Mouse (Mus musculus): ENCODE data around the gene Spats2. TPM values are rescaled to one million over a fixed set of nuclear protein-coding genes. Genes with fewer than 3 reads are reported as not detected.
"Not testable (repeated sequence)": the region's sequence is repeated elsewhere in the genome, so short reads cannot be mapped to it uniquely, and the experiment has no call there.

The Spats2 gene
- polyA plus RNA-seq, 1 experiment from 2014 or later = 60.5 TPM

DNA sequence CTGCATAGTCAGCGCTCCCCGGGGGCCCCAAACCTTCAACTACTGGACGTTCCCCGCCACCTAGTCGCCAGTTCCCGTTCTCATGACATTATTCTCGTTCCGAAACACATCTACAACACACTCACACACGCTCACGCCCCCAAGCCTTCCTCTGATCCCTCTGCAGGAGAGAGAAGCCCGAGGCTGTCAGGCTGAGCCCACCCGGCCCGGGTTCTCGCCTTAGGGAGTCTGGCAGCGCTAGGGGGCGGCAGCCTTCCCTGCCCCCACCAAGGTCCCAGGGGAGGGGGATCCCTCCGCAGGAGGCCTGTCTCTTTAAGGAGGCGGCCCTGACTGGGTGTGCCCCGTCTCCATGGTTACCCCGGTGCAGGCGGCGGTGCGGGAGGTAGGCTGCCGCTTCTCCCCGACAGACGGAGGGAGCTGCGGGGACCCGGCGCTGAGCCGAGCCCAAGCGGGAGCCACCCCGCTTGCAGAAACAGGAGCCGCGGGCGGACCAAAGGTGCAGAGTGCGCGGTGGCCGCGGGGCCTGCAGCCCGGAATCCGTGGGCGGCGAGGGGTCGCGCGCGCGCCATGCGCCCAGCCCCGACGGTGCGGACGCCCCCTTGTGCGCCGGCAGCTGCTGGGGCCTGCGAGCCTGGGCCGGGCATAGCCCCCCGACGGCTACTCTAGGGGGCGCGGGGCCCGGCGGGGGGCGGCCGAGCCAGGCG, 98.6 kb downstream of the Spats2 start, which contains the start of gene Kcnh3:
Kcnh3 (plus strand) TSS at position 654 of the 704 bp plus-strand sequence.
- H3K9me3 ChIP-seq (replicated peaks) = no peaks in the 10 kb centered on the region
- peak within 1 kb of the TSS; percentile 50; the same call in 1 of the 2 replicates for H3K27ac ChIP-seq
- no peaks in the 10 kb centered on the region for H3K36me3 ChIP-seq
- peak within 1 kb of the TSS; percentile 47 for H3K4me3 ChIP-seq
- peaks cover 60% of the 10 kb centered on the region for H3K4me1 ChIP-seq
- DNase-seq (ENCODE audit: low spot score) = no peak
- peaks cover 99% of the 10 kb centered on the region for H3K27me3 ChIP-seq (ENCODE audit: low read depth, poor library complexity, severe bottlenecking)
- 2% methylated on average over 54 of the region's 66 CpGs for WGBS

DNA sequence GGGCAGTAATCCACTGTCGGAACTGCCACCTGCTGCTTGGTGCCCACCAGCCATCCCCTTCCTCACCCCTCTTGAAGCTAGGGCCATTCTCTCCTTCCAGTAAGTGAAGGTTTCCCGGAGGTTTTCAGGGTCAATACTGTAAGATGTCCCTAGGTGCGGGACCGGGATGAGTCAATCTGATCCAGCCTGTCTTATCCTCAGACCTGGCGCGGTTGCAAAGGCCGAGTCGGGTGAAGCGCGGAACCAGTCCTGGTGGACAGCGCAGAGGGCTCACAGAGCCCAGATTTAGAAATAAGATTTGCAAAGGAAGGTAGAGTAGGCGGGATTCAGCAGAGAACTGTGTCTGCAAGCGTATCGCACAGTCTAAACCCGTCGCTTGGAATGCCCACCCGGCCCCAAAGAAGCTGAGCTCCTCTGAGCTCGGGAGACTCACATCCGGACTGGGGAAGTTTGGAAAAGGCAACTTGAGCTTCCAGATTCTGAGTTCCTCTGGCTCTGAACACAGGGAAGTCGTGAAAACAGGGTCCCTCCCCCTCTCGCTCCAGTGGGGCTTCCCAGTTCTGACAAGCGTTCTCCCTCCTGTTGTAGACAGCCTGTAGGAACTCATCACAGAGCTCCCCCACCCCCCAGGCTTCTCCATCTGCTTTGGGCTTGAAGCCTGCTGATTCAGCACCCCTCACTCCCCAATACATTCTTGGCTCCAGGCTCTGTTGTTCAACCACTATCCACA, 99.5 kb downstream of the Spats2 start:
- Histone ChIP-seq H3K4me3 (peak overlapping the region; percentile 47), H3K27ac (peak overlapping the region; percentile 50; the same call in 1 of the 2 replicates), H3K9me3 (replicated peaks) (no peaks in the 10 kb centered on the region), H3K36me3 (no peaks in the 10 kb centered on the region), H3K27me3 (ENCODE audit: low read depth, poor library complexity, severe bottlenecking) (peaks cover 99% of the 10 kb centered on the region), H3K4me1 (peaks cover 57% of the 10 kb centered on the region)
- WGBS = 2% methylated on average over 22 of the region's 22 CpGs
- peak; percentile 52 for DNase-seq (ENCODE audit: low spot score)

- 17% methylated on average over 14 of the region's 14 CpGs for WGBS
- Histone ChIP-seq H3K9me3 (replicated peaks) (no peaks in the 10 kb centered on the region), H3K4me1 (peaks cover 54% of the 10 kb centered on the region), H3K27ac (no peak overlapping the region), H3K4me3 (no peak overlapping the region), H3K36me3 (no peaks in the 10 kb centered on the region), H3K27me3 (ENCODE audit: low read depth, poor library complexity, severe bottlenecking) (peaks cover 100% of the 10 kb centered on the region)
- DNase-seq (ENCODE audit: low spot score) = no peak
These were observed 100.4 kb downstream of the Spats2 start for GRCm38 (mm10) chr15:99226090-99226489.

DNA sequence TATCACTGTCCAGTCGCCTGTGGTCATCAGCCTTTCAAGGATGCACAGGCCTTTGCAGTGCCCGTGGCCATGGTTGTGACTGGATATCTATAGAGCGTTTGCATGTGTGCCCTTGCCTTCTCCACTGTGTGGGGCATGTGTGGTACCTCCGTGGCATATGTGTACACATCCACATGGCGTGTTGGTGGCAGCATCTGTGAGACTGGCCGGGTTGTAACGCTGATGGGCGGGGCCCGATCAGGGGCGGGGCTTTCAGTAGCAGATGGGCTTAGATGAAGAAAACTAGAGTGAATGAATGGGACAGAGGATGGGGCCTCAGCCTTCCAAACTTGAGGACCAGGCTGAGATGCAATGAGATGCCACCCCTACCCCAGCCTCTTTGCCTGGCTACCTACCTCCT, 106.3 kb downstream of the Spats2 start:
- 77% methylated on average over 10 of the region's 10 CpGs for WGBS
- Histone ChIP-seq H3K27ac (no peak overlapping the region), H3K4me1 (peaks cover 18% of the 10 kb centered on the region), H3K36me3 (no peaks in the 10 kb centered on the region), H3K4me3 (no peak overlapping the region), H3K27me3 (ENCODE audit: low read depth, poor library complexity, severe bottlenecking) (peaks cover 80% of the 10 kb centered on the region), H3K9me3 (replicated peaks) (no peaks in the 10 kb centered on the region)
- no peak for DNase-seq (ENCODE audit: low spot score)

GRCm38 (mm10) chr15:99233719-99234118, 108.0 kb downstream of the Spats2 start:
- Histone ChIP-seq H3K27ac (0 out of 2 replicates have a peak overlapping the region, but pooled peaks have one; percentile 26), H3K4me1 (peaks cover 22% of the 10 kb centered on the region), H3K27me3 (ENCODE audit: low read depth, poor library complexity, severe bottlenecking) (peaks cover 63% of the 10 kb centered on the region), H3K9me3 (replicated peaks) (no peaks in the 10 kb centered on the region), H3K4me3 (no peak overlapping the region), H3K36me3 (no peaks in the 10 kb centered on the region)
- DNase-seq (ENCODE audit: low spot score) = no peak
- 71% methylated on average over 17 of the region's 17 CpGs for WGBS

GRCm38 (mm10) chr15:99234326-99235010, 108.8 kb downstream of the Spats2 start:
- H3K36me3 ChIP-seq = no peaks in the 10 kb centered on the region
- WGBS = 61% methylated on average over 12 of the region's 12 CpGs
- no peak overlapping the region for H3K4me3 ChIP-seq
- peaks cover 55% of the 10 kb centered on the region for H3K27me3 ChIP-seq (ENCODE audit: low read depth, poor library complexity, severe bottlenecking)
- H3K27ac ChIP-seq = no peak overlapping the region
- H3K4me1 ChIP-seq = peaks cover 17% of the 10 kb centered on the region
- DNase-seq (ENCODE audit: low spot score) = no peak
- H3K9me3 ChIP-seq (replicated peaks) = no peaks in the 10 kb centered on the region

DNA sequence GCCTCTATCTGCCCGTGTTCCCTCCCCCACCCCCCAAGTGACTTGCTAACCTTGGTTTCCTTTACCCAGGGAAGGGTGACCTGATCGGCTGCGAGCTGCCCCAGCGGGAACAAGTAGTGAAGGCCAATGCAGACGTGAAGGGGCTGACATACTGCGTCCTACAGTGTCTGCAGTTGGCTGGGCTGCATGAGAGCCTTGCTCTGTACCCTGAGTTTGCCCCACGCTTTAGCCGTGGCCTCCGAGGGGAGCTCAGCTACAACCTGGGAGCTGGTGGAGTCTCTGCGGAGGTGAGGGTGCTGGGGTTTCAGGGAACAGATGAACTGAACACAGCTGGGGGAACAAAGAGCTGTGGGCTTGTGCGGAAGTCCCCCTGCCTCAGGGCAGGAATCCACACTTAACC, 112.3 kb downstream of the Spats2 start:
- Histone ChIP-seq H3K36me3 (peaks cover 29% of the 10 kb centered on the region), H3K9me3 (replicated peaks) (no peaks in the 10 kb centered on the region), H3K4me1 (peaks cover 21% of the 10 kb centered on the region), H3K4me3 (no peak overlapping the region), H3K27me3 (ENCODE audit: low read depth, poor library complexity, severe bottlenecking) (peaks cover 20% of the 10 kb centered on the region), H3K27ac (peak overlapping the region; percentile 65)
- DNase-seq (ENCODE audit: low spot score) = no peak
- WGBS = 61% methylated on average over 11 of the region's 11 CpGs

DNA sequence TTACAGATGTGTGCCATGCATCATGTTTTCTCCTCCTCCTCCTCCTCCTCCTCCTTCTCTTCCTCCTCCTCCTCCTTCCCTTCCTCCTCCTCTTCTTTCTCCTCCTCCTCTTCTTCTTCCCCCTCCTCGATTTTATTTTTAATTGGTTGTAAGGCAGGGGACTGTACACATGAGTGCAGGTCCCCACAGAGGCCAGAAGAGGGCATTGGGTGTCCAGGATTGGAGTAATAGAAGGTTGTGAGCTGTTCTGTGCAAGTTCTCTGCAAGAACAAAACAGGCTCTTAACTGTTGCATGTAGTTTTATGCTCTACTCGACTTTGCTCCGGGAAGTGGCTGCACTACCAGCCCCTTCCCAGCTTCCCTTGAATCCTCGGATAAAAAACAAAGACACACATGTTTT, 114.4 kb downstream of the Spats2 start:
- no peak for DNase-seq (ENCODE audit: low spot score)
- H3K4me3 ChIP-seq = no peak overlapping the region
- H3K27ac ChIP-seq = no peak overlapping the region
- peaks cover 10% of the 10 kb centered on the region for H3K4me1 ChIP-seq
- H3K9me3 ChIP-seq (replicated peaks) = no peaks in the 10 kb centered on the region
- no peaks in the 10 kb centered on the region for H3K27me3 ChIP-seq (ENCODE audit: low read depth, poor library complexity, severe bottlenecking)
- H3K36me3 ChIP-seq = peaks cover 50% of the 10 kb centered on the region
- 72% methylated on average over 4 of the region's 4 CpGs for WGBS

- H3K36me3 ChIP-seq = peaks cover 62% of the 10 kb centered on the region
- 77% methylated on average over 4 of the region's 4 CpGs for WGBS
These were observed 115.5 kb downstream of the Spats2 start for GRCm38 (mm10) chr15:99241249-99241648.

GRCm38 (mm10) chr15:99242045-99242444, 116.3 kb downstream of the Spats2 start:
- Histone ChIP-seq H3K4me1 (peaks cover 10% of the 10 kb centered on the region), H3K36me3 (peaks cover 70% of the 10 kb centered on the region), H3K9me3 (replicated peaks) (no peaks in the 10 kb centered on the region), H3K27me3 (ENCODE audit: low read depth, poor library complexity, severe bottlenecking) (no peaks in the 10 kb centered on the region), H3K27ac (0 out of 2 replicates have a peak overlapping the region, but pooled peaks have one; percentile 10), H3K4me3 (no peak overlapping the region)
- DNase-seq (ENCODE audit: low spot score) = no peak
- WGBS = 89% methylated on average over 10 of the region's 10 CpGs

More at GRCm38 (mm10) chr15:99241249-99241648, 115.5 kb downstream of the Spats2 start:
- no peak for DNase-seq (ENCODE audit: low spot score)
- H3K27ac ChIP-seq = no peak overlapping the region
- peaks cover 10% of the 10 kb centered on the region for H3K4me1 ChIP-seq
- H3K4me3 ChIP-seq = no peak overlapping the region
- no peaks in the 10 kb centered on the region for H3K9me3 ChIP-seq (replicated peaks)
- no peaks in the 10 kb centered on the region for H3K27me3 ChIP-seq (ENCODE audit: low read depth, poor library complexity, severe bottlenecking)

DNA sequence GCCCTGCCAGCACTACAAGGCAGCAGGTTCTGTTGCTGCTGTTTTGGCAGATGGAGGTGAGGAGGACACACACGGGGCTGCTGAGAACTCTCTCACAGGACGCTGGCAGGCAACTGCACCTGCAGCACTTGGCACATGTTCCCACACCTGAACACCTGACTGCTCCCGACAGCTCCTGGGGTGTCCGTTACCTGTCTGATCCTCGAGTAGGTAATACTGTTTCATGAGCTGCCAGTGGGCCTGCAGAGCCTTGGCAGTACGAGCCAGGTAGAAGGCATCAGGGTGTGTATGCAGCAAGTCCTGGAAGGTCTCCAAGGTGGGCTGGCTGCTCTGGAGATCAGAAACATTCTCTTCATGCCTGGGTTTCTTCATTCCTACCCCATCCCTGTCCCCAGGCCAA, 121.0 kb downstream of the Spats2 start:
- not testable (repeated sequence) for H3K27me3 ChIP-seq (ENCODE audit: low read depth, poor library complexity, severe bottlenecking); H3K27ac ChIP-seq; H3K4me3 ChIP-seq; DNase-seq (ENCODE audit: low spot score); H3K9me3 ChIP-seq (replicated peaks)
- 89% methylated on average over 6 of the region's 6 CpGs for WGBS
- Histone ChIP-seq H3K36me3 (peaks cover 85% of the 10 kb centered on the region), H3K4me1 (peaks cover 18% of the 10 kb centered on the region)

DNA sequence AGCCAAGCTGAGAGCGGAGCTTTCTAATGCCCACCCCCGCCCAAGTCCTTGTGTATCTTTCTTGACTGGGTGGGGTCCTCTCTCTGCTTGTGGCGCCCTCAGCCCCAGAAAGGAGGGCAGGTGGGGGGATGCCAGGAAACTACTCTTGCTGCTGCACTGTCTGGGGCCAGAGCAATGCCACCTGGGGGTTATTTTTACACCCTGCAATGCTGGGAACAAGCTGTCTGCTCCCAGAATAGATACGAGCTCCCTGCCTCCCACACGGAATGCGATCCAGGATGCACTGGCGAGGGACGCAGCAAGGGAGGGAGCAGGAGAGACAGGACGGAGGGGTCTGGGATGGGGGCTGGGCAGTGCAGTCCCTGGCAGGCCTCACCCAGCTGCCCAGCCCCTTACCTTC, 123.3 kb downstream of the Spats2 start:
- H3K9me3 ChIP-seq (replicated peaks) = no peaks in the 10 kb centered on the region
- DNase-seq (ENCODE audit: low spot score) = no peak
- no peak overlapping the region for H3K4me3 ChIP-seq
- H3K27ac ChIP-seq = no peak overlapping the region
- peaks cover 62% of the 10 kb centered on the region for H3K36me3 ChIP-seq
- H3K27me3 ChIP-seq (ENCODE audit: low read depth, poor library complexity, severe bottlenecking) = no peaks in the 10 kb centered on the region
- H3K4me1 ChIP-seq = peaks cover 21% of the 10 kb centered on the region
- 87% methylated on average over 9 of the region's 9 CpGs for whole genome bisulfite sequencing

- WGBS = 92% methylated on average over 11 of the region's 11 CpGs
- Histone ChIP-seq H3K4me3 (no peak overlapping the region; the same call in 1 of the 2 replicates), H3K27me3 (ENCODE audit: low read depth, poor library complexity, severe bottlenecking) (no peaks in the 10 kb centered on the region), H3K9me3 (replicated peaks) (no peaks in the 10 kb centered on the region), H3K36me3 (peaks cover 53% of the 10 kb centered on the region), H3K4me1 (peaks cover 21% of the 10 kb centered on the region), H3K27ac (no peak overlapping the region)
- no peak for DNase-seq (ENCODE audit: low spot score)
These were observed 124.2 kb downstream of the Spats2 start for GRCm38 (mm10) chr15:99249938-99250337.

All from limb, embryonic 10.5 days (tissue).